Comparison of ENCODE assay signal across 8 mouse cellular contexts in the genomic region with DNA sequence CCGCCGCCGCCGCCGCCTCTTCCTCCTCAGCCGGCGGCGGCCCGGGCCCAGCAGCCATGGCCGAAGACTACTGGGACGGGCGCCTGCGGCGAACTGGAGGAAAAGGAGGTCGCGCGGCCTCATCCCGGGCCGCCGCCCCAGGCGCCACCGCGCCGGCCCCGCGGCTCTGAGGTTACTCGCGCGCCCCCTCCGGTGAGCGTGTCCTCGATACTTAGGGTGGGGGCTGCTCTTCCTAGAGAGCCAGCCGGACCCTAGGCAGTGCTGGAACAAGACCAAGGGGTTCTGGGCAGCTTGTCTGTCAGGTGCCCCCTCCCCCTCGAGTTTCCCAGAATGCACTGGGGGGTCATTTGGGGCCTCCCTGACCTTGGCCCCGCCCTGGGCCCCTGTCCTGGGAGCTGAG. TPM values are rescaled to one million over a fixed set of nuclear protein-coding genes. Genes with fewer than 3 reads are reported as not detected.
A peak's percentile ranks its signal among the peaks of the same experiment; 100 is the strongest.
DNase-seq lines count a peak whose midpoint lies in the region; ATAC-seq lines count a peak whose summit lies in the region.

No protein-coding gene starts in this region.

- H3K36me3 ChIP-seq in embryonic facial prominence, embryonic 10.5 days (replicated peaks) = peaks cover 24% of the 10 kb centered on the region
- peaks cover 29% of the 10 kb centered on the region for H3K36me3 ChIP-seq in limb, embryonic 10.5 days
- H3K36me3 ChIP-seq in midbrain, embryonic 12.5 days = peaks cover 9% of the 10 kb centered on the region

- peaks cover 9% of the 10 kb centered on the region; the same call in 1 of the 2 replicates for H3K9me3 ChIP-seq in embryonic facial prominence, embryonic 10.5 days
- no peaks in the 10 kb centered on the region for H3K9me3 ChIP-seq in limb, embryonic 10.5 days (replicated peaks)
- H3K9me3 ChIP-seq in midbrain, embryonic 12.5 days = no peaks in the 10 kb centered on the region

- H3K4me3 ChIP-seq in embryonic facial prominence, embryonic 10.5 days = peak overlapping the region; percentile 69
- H3K4me3 ChIP-seq in limb, embryonic 10.5 days = peak overlapping the region; percentile 68
- H3K4me3 ChIP-seq in midbrain, embryonic 12.5 days = peak overlapping the region; percentile 68

- no peaks in the 10 kb centered on the region for H3K27me3 ChIP-seq in embryonic facial prominence, embryonic 10.5 days (replicated peaks; ENCODE audit: low read depth, poor library complexity, severe bottlenecking)
- no peaks in the 10 kb centered on the region for H3K27me3 ChIP-seq in limb, embryonic 10.5 days (ENCODE audit: low read depth, poor library complexity, severe bottlenecking)
- H3K27me3 ChIP-seq in midbrain, embryonic 12.5 days = no peaks in the 10 kb centered on the region

- peak overlapping the region; percentile 92 for H3K27ac ChIP-seq in embryonic facial prominence, embryonic 10.5 days (replicated peaks)
- peak overlapping the region; percentile 94 for H3K27ac ChIP-seq in limb, embryonic 10.5 days
- H3K27ac ChIP-seq in midbrain, embryonic 12.5 days (replicated peaks) = peak overlapping the region; percentile 97

- DNase-seq in ovary, adult 18-20 months (ENCODE audit: low spot score) = peak; percentile 12
- no peak for DNase-seq in ovary, postnatal 10 days (ENCODE audit: low spot score)
- peak; percentile 77 for DNase-seq in embryonic facial prominence, embryonic 10.5 days (ENCODE audit: low spot score)
- peak; percentile 57 for DNase-seq in kidney, adult 11 months
- peak; percentile 62 for DNase-seq in limb, embryonic 10.5 days (ENCODE audit: low spot score)
- peak; percentile 35 to 45 for DNase-seq in spleen, adult 18-20 months

- peak overlapping the region; percentile 75 for H3K9ac ChIP-seq in midbrain, embryonic 12.5 days (replicated peaks)

- 19% methylated on average over 35 of the region's 35 CpGs for WGBS in embryonic facial prominence, embryonic 10.5 days
- 9% methylated on average over 30 of the region's 35 CpGs for WGBS in limb, embryonic 10.5 days
- 12% methylated on average over 18 of the region's 35 CpGs for WGBS in midbrain, embryonic 12.5 days

- peak; percentile 28 for ATAC-seq in granulocyte monocyte progenitor cell, adult 5-6 weeks (replicated peaks; ENCODE audit: poor library complexity, severe bottlenecking)
- peak; percentile 73 for ATAC-seq in midbrain, embryonic 12.5 days (ENCODE audit: low FRiP score, low read depth)

- H3K4me1 ChIP-seq in embryonic facial prominence, embryonic 10.5 days = peaks cover 14% of the 10 kb centered on the region
- H3K4me1 ChIP-seq in limb, embryonic 10.5 days = 0 out of 2 replicates have a peak, but pooled peaks cover 7% of the 10 kb centered on the region
- H3K4me1 ChIP-seq in midbrain, embryonic 12.5 days = peaks cover 8% of the 10 kb centered on the region

- H3K4me2 ChIP-seq in midbrain, embryonic 12.5 days (replicated peaks) = peak overlapping the region; percentile 62

RNA-seq across cellular contexts. Expression of a gene that starts 0.9 kb away (rescaled TPM):
- polyA plus RNA-seq in embryonic facial prominence, embryonic 10.5 days (2016; fragmentation: Nextera tagmentation; extraction: Ambion mirVana) = 120 and 121 TPM in 2 replicates
- total RNA-seq in granulocyte monocyte progenitor cell, adult 5-6 weeks (2014; fragmentation: Nextera tagmentation) = 56.4 and 74.9 TPM in 2 replicates
- 18.8 and 27.8 TPM in 2 replicates for total RNA-seq in granulocyte monocyte progenitor cell, adult 5-6 weeks (2017)
- polyA plus RNA-seq in limb, embryonic 10.5 days (2016; fragmentation: Nextera tagmentation; extraction: Ambion mirVana) = 124 and 134 TPM in 2 replicates
- polyA plus RNA-seq in midbrain, embryonic 12.5 days (2016; fragmentation: Nextera tagmentation; extraction: Ambion mirVana) = 136 and 150 TPM in 2 replicates

RNA-seq across cellular contexts. Expression of a gene that starts 15.1 kb away (rescaled TPM):
- 59.8 and 60.1 TPM in 2 replicates for polyA plus RNA-seq in embryonic facial prominence, embryonic 10.5 days (2016; fragmentation: Nextera tagmentation; extraction: Ambion mirVana)
- total RNA-seq in granulocyte monocyte progenitor cell, adult 5-6 weeks (2014; fragmentation: Nextera tagmentation) = 32.9 and 42.7 TPM in 2 replicates
- total RNA-seq in granulocyte monocyte progenitor cell, adult 5-6 weeks (2017) = 36.3 and 41.6 TPM in 2 replicates
- polyA plus RNA-seq in limb, embryonic 10.5 days (2016; fragmentation: Nextera tagmentation; extraction: Ambion mirVana) = 39.3 and 49.4 TPM in 2 replicates
- 85.7 and 86.4 TPM in 2 replicates for polyA plus RNA-seq in midbrain, embryonic 12.5 days (2016; fragmentation: Nextera tagmentation; extraction: Ambion mirVana)

RNA-seq across cellular contexts. Expression of a gene that starts 30.5 kb away (rescaled TPM):
- 242 and 244 TPM in 2 replicates for polyA plus RNA-seq in embryonic facial prominence, embryonic 10.5 days (2016; fragmentation: Nextera tagmentation; extraction: Ambion mirVana)
- total RNA-seq in granulocyte monocyte progenitor cell, adult 5-6 weeks (2014; fragmentation: Nextera tagmentation) = 273 and 299 TPM in 2 replicates
- 188 and 223 TPM in 2 replicates for total RNA-seq in granulocyte monocyte progenitor cell, adult 5-6 weeks (2017)
- polyA plus RNA-seq in limb, embryonic 10.5 days (2016; fragmentation: Nextera tagmentation; extraction: Ambion mirVana) = 228 and 240 TPM in 2 replicates
- polyA plus RNA-seq in midbrain, embryonic 12.5 days (2016; fragmentation: Nextera tagmentation; extraction: Ambion mirVana) = 372 and 374 TPM in 2 replicates
